9 mouse cellular contexts compared by ENCODE assay signal in the genomic region with DNA sequence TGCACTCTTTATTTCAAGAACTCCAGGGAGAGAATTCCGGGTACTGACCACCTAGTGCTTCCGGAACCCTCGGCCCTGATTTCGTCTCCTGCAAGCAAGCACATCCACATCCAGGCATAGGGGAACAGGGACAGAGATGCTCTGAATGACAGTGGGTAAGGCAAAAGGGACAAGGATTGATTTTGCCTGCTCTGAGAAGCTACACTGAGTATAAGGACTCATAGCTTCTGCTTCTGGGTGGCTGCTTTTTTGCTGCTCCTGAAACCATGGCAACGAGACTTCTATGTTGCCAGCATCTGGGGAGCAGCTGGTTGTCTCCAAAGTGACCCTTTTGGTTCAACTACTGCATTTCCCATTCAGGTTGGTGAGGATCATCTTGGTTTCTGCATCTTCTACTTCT. TPM values are rescaled to one million over a fixed set of nuclear protein-coding genes. Genes with fewer than 3 reads are reported as not detected.
A peak's percentile ranks its signal among the peaks of the same experiment; 100 is the strongest.
DNase-seq lines count a peak whose midpoint lies in the region; ATAC-seq lines count a peak whose summit lies in the region.
"Had no signal": no experiment of that assay in that cellular context is flagged by ENCODE, and none has a peak within 500 bp of the region (broad histone marks: within the 10 kb centered on the region; RNA-seq: fewer than 3 reads in every experiment).

No protein-coding gene starts in this region.

- no peaks in the 10 kb centered on the region for H3K9me3 ChIP-seq in heart, embryonic 14.5 days (ENCODE audit: control insufficient read depth, low read length)
- no peaks in the 10 kb centered on the region for H3K9me3 ChIP-seq in hindbrain, embryonic 11.5 days (ENCODE audit: control insufficient read depth, low read length)
- H3K9me3 ChIP-seq in midbrain, embryonic 11.5 days (ENCODE audit: control insufficient read depth, low read length), result no peaks in the 10 kb centered on the region

- no peak for DNase-seq in heart, postnatal 36 days
- peak; percentile 63 for DNase-seq in brain, adult 2 months (ENCODE audit: low read depth, low spot score)
- peak; percentile 37 for DNase-seq in hindbrain, embryonic 11.5 days (ENCODE audit: low spot score)
- DNase-seq in midbrain, embryonic 11.5 days (ENCODE audit: low spot score, missing footprints), result no peak
- no peak for DNase-seq in layer of hippocampus, adult 18-20 months (ENCODE audit: low spot score in 2 of 2)
- no peak for DNase-seq in thymus, postnatal 0 days (ENCODE audit: low spot score)
- no peak for DNase-seq in right cerebral cortex, adult 18-20 months

- intact Hi-C loops in heart, postnatal 36 days (cut with DNase I), result no loop called here

- no peak for ATAC-seq in heart, embryonic 14.5 days (ENCODE audit: insufficient number of reproducible peaks, insufficient read depth, low FRiP score, low read depth)
- peak; percentile 52 for ATAC-seq in hindbrain, embryonic 11.5 days (ENCODE audit: low FRiP score)
- ATAC-seq in midbrain, embryonic 11.5 days (ENCODE audit: low FRiP score), result peak; percentile 49; the same call in 1 of the 2 replicates

- H3K27ac ChIP-seq in heart, embryonic 14.5 days (replicated peaks in 1 of 2; ENCODE audit: control insufficient read depth in 1 of 2, insufficient read depth in 1 of 2, low read depth in 2 of 2, low read length in 2 of 2), result no peak overlapping the region
- 0 out of 2 replicates have a peak overlapping the region, but pooled peaks have one; percentile 10 for H3K27ac ChIP-seq in hindbrain, embryonic 11.5 days (ENCODE audit: low read depth, low read length)
- peak overlapping the region; percentile 44; the same call in 1 of the 2 replicates for H3K27ac ChIP-seq in midbrain, embryonic 11.5 days (ENCODE audit: low read depth, low read length)

- H3K4me1 ChIP-seq in heart, embryonic 14.5 days (ENCODE audit: control insufficient read depth in 2 of 2, insufficient read depth in 2 of 2, low read length in 2 of 2), result no peaks in the 10 kb centered on the region; a peak in 1 of 4 replicates
- no peaks in the 10 kb centered on the region for H3K4me1 ChIP-seq in hindbrain, embryonic 11.5 days (replicated peaks; ENCODE audit: control insufficient read depth, insufficient read depth, low read length)
- H3K4me1 ChIP-seq in midbrain, embryonic 11.5 days (ENCODE audit: control insufficient read depth, insufficient read depth, low read length), result peaks cover 9% of the 10 kb centered on the region; the same call in 1 of the 2 replicates

- 13% methylated on average over 5 of the region's 5 CpGs for WGBS in heart, embryonic 14.5 days
- WGBS in hindbrain, embryonic 11.5 days, result 9% methylated on average over 5 of the region's 5 CpGs
- 7% methylated on average over 5 of the region's 5 CpGs for WGBS in midbrain, embryonic 11.5 days

- H3K36me3 ChIP-seq in heart, embryonic 14.5 days (ENCODE audit: control insufficient read depth, insufficient read depth, low read length), result no peaks in the 10 kb centered on the region
- no peaks in the 10 kb centered on the region for H3K36me3 ChIP-seq in hindbrain, embryonic 11.5 days (ENCODE audit: control insufficient read depth, insufficient read depth, low read length)
- H3K36me3 ChIP-seq in midbrain, embryonic 11.5 days (ENCODE audit: control insufficient read depth, insufficient read depth, low read length), result no peaks in the 10 kb centered on the region

- H3K9ac ChIP-seq in heart, embryonic 14.5 days (ENCODE audit: low read length), result no peak overlapping the region; the same call in 1 of the 2 replicates
- H3K9ac ChIP-seq in hindbrain, embryonic 11.5 days (ENCODE audit: low read depth, low read length), result peak overlapping the region; percentile 80
- peak overlapping the region; percentile 82 for H3K9ac ChIP-seq in midbrain, embryonic 11.5 days (ENCODE audit: low read length)

- H3K27me3 ChIP-seq in heart, embryonic 14.5 days (ENCODE audit: control insufficient read depth, insufficient read depth, low read length), result peaks cover 20% of the 10 kb centered on the region
- H3K27me3 ChIP-seq in hindbrain, embryonic 11.5 days (ENCODE audit: control insufficient read depth, insufficient read depth, low read length), result no peaks in the 10 kb centered on the region
- no peaks in the 10 kb centered on the region for H3K27me3 ChIP-seq in midbrain, embryonic 11.5 days (ENCODE audit: control insufficient read depth, insufficient read depth, low read length)

- H3K4me3 ChIP-seq in heart, embryonic 14.5 days (ENCODE audit: control insufficient read depth in 1 of 2, insufficient read depth in 1 of 2, low read depth in 1 of 2, low read length in 2 of 2), result peak overlapping the region; percentile 53 to 55; a peak in 3 of 4 replicates
- peak overlapping the region; percentile 64 for H3K4me3 ChIP-seq in hindbrain, embryonic 11.5 days (ENCODE audit: low read depth, low read length)
- H3K4me3 ChIP-seq in midbrain, embryonic 11.5 days (ENCODE audit: low read depth, low read length), result peak overlapping the region; percentile 67

- H3K4me2 ChIP-seq in heart, embryonic 14.5 days (ENCODE audit: low read length), result peak overlapping the region; percentile 77
- H3K4me2 ChIP-seq in hindbrain, embryonic 11.5 days (replicated peaks; ENCODE audit: low read depth, low read length), result peak overlapping the region; percentile 67
- H3K4me2 ChIP-seq in midbrain, embryonic 11.5 days, result peak overlapping the region; percentile 59

RNA-seq across cellular contexts. Expression of gene Grik2, which starts 0.3 kb away (rescaled TPM):
- 1.5 and 1.9 TPM in 2 replicates for polyA plus RNA-seq in heart, embryonic 14.5 days (2014; fragmentation: Nextera tagmentation; extraction: Ambion mirVana)
- under 1 TPM; 0.38 to 0.44 TPM for total RNA-seq in heart, postnatal 36 days (2021)
- polyA plus RNA-seq in hindbrain, embryonic 11.5 days (2014; fragmentation: Nextera tagmentation; extraction: Ambion mirVana), result 10.2 and 12.3 TPM in 2 replicates
- 15.5 and 17.5 TPM in 2 replicates for polyA plus RNA-seq in midbrain, embryonic 11.5 days (2014; fragmentation: Nextera tagmentation; extraction: Ambion mirVana)
- 10 to 100 TPM; 90.7 to 92.8 TPM for total RNA-seq in layer of hippocampus, adult 18-20 months (2021)
- polyA plus RNA-seq in thymus, postnatal 0 days (2015; fragmentation: Nextera tagmentation; extraction: Ambion mirVana), result not detected in 2 replicates
- total RNA-seq: liver, adult 2 months had no signal
- polyA plus RNA-seq: liver, adult 2 months had no signal

Comparison
In these comparisons a context has a peak if more than half of its experiments do, and no peak if none do; other contexts are left out.
1. H3K27ac ChIP-seq: peak in hindbrain, embryonic 11.5 days (single experiment) and midbrain, embryonic 11.5 days (single experiment); none in heart, embryonic 14.5 days (0 of 2).
2. DNase-seq: peak in brain, adult 2 months (single experiment) and hindbrain, embryonic 11.5 days (single experiment); none in heart, postnatal 36 days (0 of 2), midbrain, embryonic 11.5 days (single experiment), layer of hippocampus, adult 18-20 months (0 of 2), thymus, postnatal 0 days (single experiment) and right cerebral cortex, adult 18-20 months (single experiment).
3. Peak in every context shown above with its lines, with median percentiles within 50 percentile points of each other: H3K4me2 ChIP-seq and H3K4me3 ChIP-seq.